Mouse (Mus musculus) spleen, adult 2 months (tissue): ENCODE results near the gene Ggt1.

Experiments used
- CTCF ChIP-seq: fragments of 200-500 bp; IDR thresholded peaks from 2 replicates; pipeline ENCODE4 v1.5.1; 2011; ENCODE audit warnings: mild to moderate bottlenecking, inconsistent platforms; ENCODE audit not compliant: insufficient read depth, insufficient read length, insufficient replicate concordance; ENCODE audit errors: extremely low read depth
- POLR2A ChIP-seq: fragments of 200-500 bp; IDR thresholded peaks from 2 replicates; pipeline ENCODE4 v1.6.1; 2011; ENCODE audit warnings: low read depth, low read length, inconsistent platforms

GRCm38 (mm10) chr10:75568441-75568840, 7.0 kb downstream of the Ggt1 start:
- TF ChIP-seq CTCF (no peak), POLR2A (no peak)
